Comparison of ENCODE assay signal across 9 mouse cellular contexts in genomic region chr19:3687676-3688171, GRCm38 (mm10). TPM values are rescaled to one million over a fixed set of nuclear protein-coding genes. Genes with fewer than 3 reads are reported as not detected.
DNase-seq lines count a peak whose midpoint lies in the region; ATAC-seq and TF ChIP-seq lines count a peak whose summit lies in the region.
"Had no signal": no experiment of that assay in that cellular context is flagged by ENCODE, and none has a peak within 500 bp of the region (broad histone marks: within the 10 kb centered on the region; RNA-seq: fewer than 3 reads in every experiment).

No protein-coding gene starts in this region.

- no peak overlapping the region for H3K4me2 ChIP-seq in lung, embryonic 15.5 days

- no peak for TF ChIP-seq CTCF in lung, adult 2 months (IDR thresholded peaks at IDR 0.05; ENCODE audit: insufficient read depth, low read length)

- TF ChIP-seq POLR2A in lung, adult 2 months (IDR thresholded peaks at IDR 0.05; ENCODE audit: borderline replicate concordance, extremely low read depth, low read depth, low read length) = no peak

- H3K9me3 ChIP-seq in lung, embryonic 15.5 days = no peaks in the 10 kb centered on the region
- no peaks in the 10 kb centered on the region for H3K9me3 ChIP-seq in embryonic facial prominence, embryonic 10.5 days
- H3K9me3 ChIP-seq: midbrain, embryonic 12.5 days had no signal

- ATAC-seq in lung, embryonic 15.5 days (ENCODE audit: borderline replicate concordance, extremely low read depth, low FRiP score, low TSS enrichment) = no peak; the same call in 1 of the 2 replicates
- ATAC-seq in megakaryocyte-erythroid progenitor cell, adult 5-6 weeks (replicated peaks; ENCODE audit: low FRiP score, low TSS enrichment, poor library complexity, severe bottlenecking) = no peak

- no peak for DNase-seq in lung, adult 2 months
- peak; percentile 69 for DNase-seq in embryonic facial prominence, embryonic 10.5 days (ENCODE audit: low spot score)
- peak; percentile 40 for DNase-seq in kidney, adult 18-20 months
- DNase-seq in lung, postnatal 36 days = peak; percentile 30
- DNase-seq in thymus, adult 18-20 months = no peak
- DNase-seq in gastrocnemius, adult 18-20 months (ENCODE audit: low spot score) = no peak

- H3K27ac ChIP-seq in lung, embryonic 15.5 days = 0 out of 2 replicates have a peak overlapping the region, but pooled peaks have one; percentile 3
- peak overlapping the region; percentile 45; the same call in 1 of the 2 replicates for H3K27ac ChIP-seq in embryonic facial prominence, embryonic 10.5 days (replicated peaks)
- H3K27ac ChIP-seq: midbrain, embryonic 12.5 days had no signal

- H3K9ac ChIP-seq in lung, embryonic 15.5 days = no peak overlapping the region
- H3K9ac ChIP-seq: midbrain, embryonic 12.5 days had no signal

- H3K36me3 ChIP-seq in lung, embryonic 15.5 days = no peaks in the 10 kb centered on the region
- no peaks in the 10 kb centered on the region; the same call in 1 of the 2 replicates for H3K36me3 ChIP-seq in embryonic facial prominence, embryonic 10.5 days (replicated peaks)
- H3K36me3 ChIP-seq: midbrain, embryonic 12.5 days had no signal

- no peak overlapping the region for H3K4me3 ChIP-seq in lung, embryonic 15.5 days
- no peak overlapping the region for H3K4me3 ChIP-seq in lung, adult 2 months (replicated peaks; ENCODE audit: extremely low read depth, low read depth, low read length)
- no peak overlapping the region; the same call in 1 of the 2 replicates for H3K4me3 ChIP-seq in embryonic facial prominence, embryonic 10.5 days
- H3K4me3 ChIP-seq: midbrain, embryonic 12.5 days had no signal

- 26% methylated on average over 5 of the region's 5 CpGs for WGBS in lung, embryonic 15.5 days
- WGBS in lung, adult 2 months = 44% methylated on average over 5 of the region's 5 CpGs
- 11% methylated on average over 5 of the region's 5 CpGs for WGBS in embryonic facial prominence, embryonic 10.5 days

- no peaks in the 10 kb centered on the region for H3K27me3 ChIP-seq in lung, embryonic 15.5 days
- H3K27me3 ChIP-seq in embryonic facial prominence, embryonic 10.5 days (replicated peaks; ENCODE audit: low read depth, poor library complexity, severe bottlenecking) = no peaks in the 10 kb centered on the region

- peaks cover 41% of the 10 kb centered on the region for H3K4me1 ChIP-seq in lung, embryonic 15.5 days
- H3K4me1 ChIP-seq in lung, adult 2 months (ENCODE audit: control insufficient read depth, insufficient read depth, low read length) = 0 out of 2 replicates have a peak, but pooled peaks cover 7% of the 10 kb centered on the region
- peaks cover 50% of the 10 kb centered on the region for H3K4me1 ChIP-seq in embryonic facial prominence, embryonic 10.5 days

RNA-seq across cellular contexts. Expression of gene Lrp5, which starts 1.4 kb away (rescaled TPM):
- polyA plus RNA-seq in lung, embryonic 15.5 days (2015; fragmentation: Nextera tagmentation; extraction: Ambion mirVana) = 7.7 TPM in 2 replicates
- polyA plus RNA-seq in lung, adult 2 months (2012; rRNA removed) = 85.8 and 87.8 TPM in 2 replicates
- 5.5 and 5.6 TPM in 2 replicates for polyA plus RNA-seq in embryonic facial prominence, embryonic 10.5 days (2016; fragmentation: Nextera tagmentation; extraction: Ambion mirVana)
- total RNA-seq in gastrocnemius, adult 18-20 months (2021) = 10 to 100 TPM; 24.5 to 26.7 TPM
- total RNA-seq in megakaryocyte-erythroid progenitor cell, adult 5-6 weeks (2014; fragmentation: Nextera tagmentation) = 7.9 and 10.2 TPM in 2 replicates
- total RNA-seq in megakaryocyte-erythroid progenitor cell, adult 5-6 weeks (2017) = 4.3 and 5.4 TPM in 2 replicates

RNA-seq across cellular contexts. Expression of gene 1810055G02Rik, which starts 20.4 kb away (rescaled TPM):
- 31.9 and 32.2 TPM in 2 replicates for polyA plus RNA-seq in lung, embryonic 15.5 days (2015; fragmentation: Nextera tagmentation; extraction: Ambion mirVana)
- 36.3 and 41.4 TPM in 2 replicates for polyA plus RNA-seq in lung, adult 2 months (2012; rRNA removed)
- 46.4 and 46.5 TPM in 2 replicates for polyA plus RNA-seq in embryonic facial prominence, embryonic 10.5 days (2016; fragmentation: Nextera tagmentation; extraction: Ambion mirVana)
- 1 to 10 TPM; 7.4 to 8.4 TPM for total RNA-seq in gastrocnemius, adult 18-20 months (2021)
- 24.0 and 24.9 TPM in 2 replicates for total RNA-seq in megakaryocyte-erythroid progenitor cell, adult 5-6 weeks (2014; fragmentation: Nextera tagmentation)
- total RNA-seq in megakaryocyte-erythroid progenitor cell, adult 5-6 weeks (2017) = 3.2 and 9.0 TPM in 2 replicates

Comparison
In these comparisons a context has a peak if more than half of its experiments do, and no peak if none do; other contexts are left out.
1. DNase-seq: peak in embryonic facial prominence, embryonic 10.5 days (single experiment), kidney, adult 18-20 months (single experiment) and lung, postnatal 36 days (single experiment); none in lung, adult 2 months (single experiment), thymus, adult 18-20 months (0 of 2) and gastrocnemius, adult 18-20 months (single experiment).